Mouse (Mus musculus) T-cell, adult 66 days (primary cell): ENCODE data around the gene Cdc25a. TPM values are rescaled to one million over a fixed set of nuclear protein-coding genes. Genes with fewer than 3 reads are reported as not detected.

Source experiments
- total RNA-seq, 2 experiments: library from RNA; stranded (reverse); gene quantifications; 3 replicates in 1 of 2; 4 replicates in 1 of 2; pipeline ENCODE4 v1.2.4; 2023

Cdc25a gene
- 10 to 100 TPM; 10.6 to 15.0 TPM for total RNA-seq

DNA sequence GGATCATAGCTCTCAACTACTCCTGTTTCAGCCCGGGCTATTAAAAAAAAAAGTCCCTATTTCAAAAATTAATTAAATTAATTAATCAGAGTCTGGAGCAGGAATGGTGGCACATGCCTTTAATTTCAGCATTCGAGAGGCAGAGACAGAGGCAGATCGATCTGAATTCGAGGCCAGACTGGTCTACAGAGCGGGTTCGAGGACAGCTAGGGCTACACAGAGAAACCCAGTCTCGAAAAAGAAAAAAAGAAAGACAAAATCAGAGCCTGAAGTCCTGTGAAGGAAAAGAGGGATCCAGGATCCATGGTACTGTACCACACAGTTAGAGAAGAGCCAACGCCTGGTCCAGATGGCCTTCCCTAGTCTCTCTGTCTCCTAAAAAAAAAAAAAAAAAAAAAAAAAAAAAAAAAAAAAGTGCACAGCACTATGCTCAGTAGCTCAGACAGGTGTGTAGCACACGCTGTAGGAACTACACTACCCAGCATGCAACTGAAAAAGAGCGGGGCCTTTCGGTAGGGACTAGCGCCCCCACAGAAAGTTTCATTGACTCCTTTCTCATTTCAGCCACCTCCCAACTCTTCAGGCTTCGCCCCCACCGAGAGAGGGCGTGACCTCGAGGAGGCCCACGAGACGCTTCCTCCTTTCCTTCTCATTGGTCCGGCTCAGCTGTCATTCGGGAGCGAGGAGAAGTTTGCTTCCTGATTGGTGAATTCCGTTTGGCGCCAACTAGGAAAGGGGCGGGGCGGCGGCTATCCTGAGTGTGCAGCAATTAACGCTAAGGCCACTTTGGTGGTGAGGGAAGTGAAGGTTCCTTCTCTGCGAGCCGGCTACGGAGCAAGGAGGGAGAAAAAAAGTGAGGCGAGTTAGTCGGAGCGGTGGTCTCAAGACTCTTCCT, at the start of gene Cdc25a:
Gene Cdc25a, plus strand, starts transcription at position 783 of the 895 bp plus-strand sequence.

DNA sequence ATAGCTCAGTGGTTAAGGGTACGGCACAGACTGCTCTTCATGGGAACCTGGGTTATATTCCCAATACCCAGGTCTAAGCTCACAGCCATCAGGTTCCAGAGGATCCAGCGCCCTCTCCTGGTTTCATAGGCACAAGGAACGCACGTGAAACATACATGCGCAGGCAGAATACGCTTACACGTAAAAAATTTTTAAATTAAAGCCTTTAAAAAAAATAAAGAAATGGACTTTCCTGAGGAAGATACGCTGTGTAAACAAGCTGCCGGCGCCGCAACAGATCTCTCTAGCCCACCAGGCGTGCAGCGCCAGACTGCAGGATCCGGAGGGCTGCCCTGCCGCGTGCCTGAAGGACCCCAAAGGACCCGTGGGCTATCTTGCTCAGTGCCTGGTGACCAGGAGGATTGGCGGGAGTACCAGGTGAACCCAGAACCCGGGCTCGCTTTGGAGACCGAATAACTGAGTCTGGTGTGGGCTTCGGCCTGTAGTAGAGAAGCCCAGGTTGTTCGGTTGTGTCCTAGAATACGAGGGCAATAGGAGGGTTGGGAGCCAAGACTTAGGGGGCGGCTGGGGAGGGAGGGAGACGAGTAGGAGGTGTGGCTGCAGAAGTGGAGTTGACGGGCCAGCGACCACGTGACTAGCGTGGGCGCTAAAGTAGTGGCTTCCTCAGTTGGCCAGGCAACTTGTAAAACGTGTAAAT, 42.8 kb upstream of the Cdc25a start, which contains the start of gene Nme6:
Gene Nme6, plus strand, starts transcription at position 359 of the 697 bp plus-strand sequence.

DNA sequence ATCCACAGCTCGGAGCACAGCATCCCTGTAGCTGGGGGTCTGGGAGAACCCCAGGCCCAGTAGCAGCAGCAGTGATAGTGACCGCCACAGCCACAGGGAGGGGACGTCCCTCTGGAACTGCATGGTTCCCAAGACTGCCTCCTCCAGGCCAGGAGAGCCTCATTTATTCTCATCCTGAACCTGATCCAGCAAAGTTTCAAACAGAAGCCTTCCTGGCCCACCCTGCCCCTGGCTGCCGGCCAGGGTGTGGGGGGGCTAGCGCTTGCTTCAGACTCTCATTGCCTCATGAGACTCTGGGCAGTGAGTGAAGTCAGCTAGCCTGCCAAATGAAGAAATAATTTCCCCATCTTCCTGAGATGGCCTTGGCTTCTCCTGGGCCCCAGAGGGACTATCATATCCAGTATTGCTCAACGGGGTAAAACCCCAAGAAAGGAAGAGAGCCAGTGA, 26.0 kb upstream of the Cdc25a start, which contains the start of gene Camp:
Gene Camp, minus strand, starts transcription at position 306 of the 447 bp plus-strand sequence.

DNA sequence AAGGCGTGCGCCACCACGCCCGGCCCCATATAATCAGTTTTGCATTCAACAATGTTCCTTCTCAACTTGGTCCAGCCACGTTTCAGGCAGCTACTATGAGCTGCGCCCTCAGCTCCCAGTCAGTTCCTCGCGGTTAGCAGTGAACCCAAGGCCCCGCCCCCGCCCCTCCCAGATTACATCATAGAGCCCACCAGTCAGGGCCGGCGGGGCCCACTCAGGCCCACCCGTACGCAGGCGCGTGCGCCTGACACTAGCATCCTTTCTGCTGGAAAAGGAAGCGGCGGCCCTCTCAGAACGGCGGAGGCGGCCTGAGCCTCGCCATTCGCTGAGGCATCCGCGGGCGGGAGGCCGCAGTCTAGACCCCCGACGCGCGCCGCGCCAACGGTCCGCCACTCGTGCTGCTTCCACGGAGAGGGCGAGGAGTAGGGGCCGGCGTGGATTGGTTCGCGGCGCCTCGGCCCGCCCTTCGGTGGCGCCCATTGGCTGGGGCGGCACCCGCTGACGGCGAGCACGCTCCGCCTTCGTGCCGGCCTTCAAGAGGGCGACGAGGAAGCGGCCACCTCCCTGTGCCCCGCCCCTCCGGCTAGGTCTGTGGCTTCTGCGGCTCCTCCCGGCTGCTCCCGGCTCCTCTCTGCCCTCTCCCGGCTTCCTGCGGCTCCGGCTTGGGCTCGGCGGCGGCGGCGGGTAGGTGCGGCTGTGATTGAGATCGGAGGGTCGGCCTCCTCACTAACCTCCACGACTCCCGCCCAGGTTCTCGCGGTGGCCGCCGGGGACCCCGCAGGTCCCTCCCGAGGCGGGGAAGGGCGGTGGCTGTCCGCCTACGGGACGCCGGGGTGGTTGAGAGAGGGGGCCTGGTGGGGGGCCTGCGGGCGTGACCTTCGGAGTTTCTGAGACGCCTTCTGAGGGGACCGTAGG, 56.1 kb downstream of the Cdc25a start, which contains the start of gene Map4:
Gene Map4, plus strand, starts transcription at position 204 of the 915 bp plus-strand sequence.

Other genes with a start within 250 kb of the Cdc25a start
- not detected for gene Fbxw24, start 249.5 kb upstream of the Cdc25a start, total RNA-seq
- not detected for gene Fbxw25, start 210.9 kb upstream of the Cdc25a start, total RNA-seq
- gene Fbxw18, start 172.9 kb upstream of the Cdc25a start, total RNA-seq, result not detected
- gene Fbxw26, start 129.5 kb upstream of the Cdc25a start, total RNA-seq, result not detected
- gene Fbxw27, start 84.9 kb upstream of the Cdc25a start, total RNA-seq, result not detected
- gene Spink8, start 63.3 kb upstream of the Cdc25a start, total RNA-seq, result not detected
- gene Nme6, start 42.8 kb upstream of the Cdc25a start, total RNA-seq, result 10 to 100 TPM in 1 of 2 experiments, 1 to 10 TPM in 1; 10.0 TPM
- 1 to 10 TPM; 1.4 to 1.8 TPM for gene Camp, start 26.0 kb upstream of the Cdc25a start, total RNA-seq
- 100 to 1,000 TPM; 101 to 118 TPM for gene Map4, start 55.9 kb downstream of the Cdc25a start, total RNA-seq
- 10 to 100 TPM; 65.3 to 73.0 TPM for gene Smarcc1, start 242.1 kb downstream of the Cdc25a start, total RNA-seq
- 100 to 1,000 TPM; 139 to 144 TPM for gene Dhx30, start 242.3 kb downstream of the Cdc25a start, total RNA-seq